Mouse (Mus musculus) midbrain, embryonic 14.5 days (tissue): Measurements from ENCODE around the gene Atg13. TPM values are rescaled to one million over a fixed set of nuclear protein-coding genes. Genes with fewer than 3 reads are reported as not detected.

Experiments
- ATAC-seq: fragments of 200-750 bp; cut with Nextera tagmentation; 2 replicates; pipeline ENCODE4 v1.8.0; 2017; ENCODE audit warnings: moderate number of reproducible peaks, moderate library complexity; ENCODE audit not compliant: low FRiP score, low TSS enrichment
- DNase-seq: peaks from one replicate; pipeline ENCODE4 v3.0.0-alpha.2; 2015
- H3K27ac ChIP-seq: fragments of 300-500 bp; sonication (generic); replicated peaks from 2 replicates; pipeline ENCODE4 v1.5.1; 2014; ENCODE audit warnings: mild to moderate bottlenecking, low read depth, low read length, moderate library complexity
- H3K27me3 ChIP-seq: fragments of 300-500 bp; sonication (generic); 2 replicates; pipeline ENCODE4 v1.6.1; 2014; ENCODE audit warnings: low read length, control low read depth, mixed read lengths; ENCODE audit not compliant: control insufficient read depth, insufficient read depth
- H3K36me3 ChIP-seq: fragments of 300-500 bp; sonication (generic); 2 replicates; pipeline ENCODE4 v1.6.1; 2014; ENCODE audit warnings: low read length, control low read depth; ENCODE audit not compliant: control insufficient read depth, insufficient read depth
- H3K4me1 ChIP-seq: fragments of 300-500 bp; sonication (generic); 2 replicates; pipeline ENCODE4 v1.6.1; 2014; ENCODE audit warnings: mild to moderate bottlenecking, antibody characterized with exemption, low read length, control low read depth; ENCODE audit not compliant: control insufficient read depth, insufficient read depth
- H3K4me2 ChIP-seq: fragments of 300-500 bp; sonication (generic); 2 replicates; pipeline ENCODE4 v1.6.1; 2014; ENCODE audit warnings: mild to moderate bottlenecking, low read length, moderate library complexity
- H3K4me3 ChIP-seq: fragments of 300-500 bp; sonication (generic); replicated peaks from 2 replicates; pipeline ENCODE4 v1.5.1; 2014; ENCODE audit warnings: low read depth, low read length
- H3K9ac ChIP-seq: fragments of 300-500 bp; sonication (generic); replicated peaks from 2 replicates; pipeline ENCODE4 v1.6.1; 2014; ENCODE audit warnings: mild to moderate bottlenecking, low read length, moderate library complexity
- H3K9me3 ChIP-seq: fragments of 300-500 bp; sonication (generic); 2 replicates; pipeline ENCODE4 v1.6.1; 2016; ENCODE audit warnings: low read length, control low read depth, mixed read lengths; ENCODE audit not compliant: control insufficient read depth
- whole genome bisulfite sequencing: fragments of 180-500 bp; shearing (Covaris S2); extraction: QIAGEN DNeasy Blood & Tissue Kit; methylation state at CpG from one replicate; pipeline ENCODE4 v1.1.7; 2014; 5-methylcytosine and 5-hydroxymethylcytosine counted together
- polyA plus RNA-seq: library from polyadenylated mRNA; unstranded; fragments of >200 nt; fragmentation: Nextera tagmentation; extraction: Ambion mirVana; gene quantifications from 2 replicates; pipeline ENCODE4 v1.2.1, GENCODE M21; 2014

Atg13 gene
- polyA plus RNA-seq, 1 experiment from 2014 or later = 45.0 TPM

DNA sequence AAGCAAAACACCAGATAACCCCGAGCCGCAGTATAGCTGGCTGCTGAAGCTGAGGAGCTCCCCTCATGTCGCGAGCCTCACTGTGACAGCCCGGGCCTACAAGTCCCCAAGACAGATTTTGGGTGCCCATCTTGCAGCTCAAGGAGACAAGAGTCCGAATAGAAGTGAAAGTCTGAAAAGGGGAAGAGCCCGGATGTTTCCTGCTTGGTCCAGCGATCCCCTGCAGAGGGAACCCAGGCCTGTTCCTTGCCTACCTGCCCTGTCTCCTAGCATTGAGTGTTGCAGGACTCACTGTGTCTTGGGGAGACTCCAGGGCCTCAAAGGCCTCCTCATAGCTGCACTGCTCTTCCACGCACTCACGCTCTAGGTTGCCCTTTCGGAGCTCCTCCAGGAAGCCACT is 74.9 kb downstream of the Atg13 start:
- H3K4me3 ChIP-seq = no peak overlapping the region
- H3K27ac ChIP-seq = no peak overlapping the region
- H3K4me2 ChIP-seq = no peak overlapping the region
- no peak overlapping the region for H3K9ac ChIP-seq
- no peaks in the 10 kb centered on the region for H3K9me3 ChIP-seq
- no peaks in the 10 kb centered on the region for H3K27me3 ChIP-seq
- H3K4me1 ChIP-seq = no peaks in the 10 kb centered on the region
- WGBS = 84% methylated on average over 11 of the region's 11 CpGs
- DNase-seq = no peak
- no peaks in the 10 kb centered on the region for H3K36me3 ChIP-seq
- no peak for ATAC-seq

DNA sequence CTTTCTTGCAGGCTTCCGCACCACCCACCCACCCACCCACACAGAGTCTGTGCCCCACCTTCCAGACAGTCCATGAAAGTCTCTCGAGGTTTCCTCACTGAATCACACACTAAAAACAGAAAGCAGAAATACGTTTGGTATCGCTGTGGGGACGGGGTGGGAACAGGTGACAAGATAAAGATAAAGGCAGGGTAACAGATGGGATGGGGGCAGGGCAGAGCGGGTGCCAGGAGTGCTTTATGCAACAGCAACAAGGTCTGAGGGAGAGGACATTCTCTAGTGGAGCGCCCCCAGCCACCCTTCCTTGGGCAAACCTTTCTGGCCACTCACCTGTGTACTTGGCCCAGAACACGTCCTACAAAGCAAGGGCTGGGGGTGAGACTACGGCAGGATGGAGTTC is 75.5 kb downstream of the Atg13 start:
- Histone ChIP-seq H3K27me3 (no peaks in the 10 kb centered on the region), H3K27ac (no peak overlapping the region), H3K4me3 (no peak overlapping the region), H3K4me2 (no peak overlapping the region), H3K36me3 (no peaks in the 10 kb centered on the region), H3K9ac (no peak overlapping the region), H3K4me1 (no peaks in the 10 kb centered on the region), H3K9me3 (no peaks in the 10 kb centered on the region)
- ATAC-seq (no peak), DNase-seq (no peak)
- 86% methylated on average over 9 of the region's 9 CpGs for WGBS

DNA sequence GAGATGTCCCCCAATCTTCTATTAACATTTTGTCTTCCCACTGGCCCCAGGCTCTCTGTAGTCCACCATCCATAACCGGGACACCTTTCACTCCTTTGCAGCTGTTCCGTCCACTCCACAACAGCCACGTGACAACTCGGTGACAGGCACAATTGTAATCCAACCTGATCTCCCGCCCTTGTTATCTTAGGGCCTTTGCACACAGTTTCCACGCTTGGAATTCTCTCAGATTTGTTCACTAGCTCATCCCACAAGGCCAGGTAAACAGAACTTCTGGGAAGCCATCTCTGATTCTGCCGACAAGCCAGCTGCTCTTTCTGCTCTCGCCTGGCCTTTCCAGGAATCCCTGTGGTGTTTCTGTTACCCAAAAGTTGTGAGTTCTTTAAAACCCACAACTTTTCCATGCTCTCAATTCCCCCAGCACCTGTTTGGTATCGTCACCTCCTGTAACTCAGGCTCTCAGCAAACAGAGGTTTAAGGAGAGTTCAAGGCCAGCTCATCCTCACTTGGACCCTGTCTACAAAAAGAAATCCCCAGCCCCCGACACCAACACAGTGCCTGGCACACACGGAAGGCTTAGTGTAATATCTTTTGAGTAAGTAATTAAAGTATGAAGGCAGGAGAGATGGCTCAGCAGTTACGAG is 76.9 kb downstream of the Atg13 start:
- WGBS = 81% methylated on average over 12 of the region's 12 CpGs
- DNase-seq = no peak
- no peaks in the 10 kb centered on the region for H3K9me3 ChIP-seq

DNA sequence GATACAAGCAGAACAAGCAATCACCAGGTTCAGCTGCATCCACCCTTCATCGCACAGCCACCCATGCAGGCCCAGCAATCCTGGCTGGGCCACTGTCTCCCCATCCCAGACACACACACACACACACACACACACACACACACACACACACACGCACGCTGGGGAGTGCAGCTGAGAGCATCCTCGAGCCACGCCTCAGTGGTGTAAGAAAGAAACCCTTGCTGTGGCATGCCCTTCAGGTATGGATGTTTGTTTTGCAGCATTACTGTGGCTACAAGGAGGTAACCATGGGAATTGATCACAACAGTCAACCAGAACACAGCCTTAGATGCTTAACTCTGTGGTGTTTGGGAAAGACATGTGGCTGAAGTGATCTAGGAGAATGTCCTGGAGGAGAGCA is 78.1 kb downstream of the Atg13 start:
- H3K27ac ChIP-seq = no peak overlapping the region
- H3K9me3 ChIP-seq = no peaks in the 10 kb centered on the region
- ATAC-seq = no peak
- no peaks in the 10 kb centered on the region for H3K27me3 ChIP-seq
- H3K4me2 ChIP-seq = no peak overlapping the region
- no peak overlapping the region for H3K4me3 ChIP-seq
- H3K36me3 ChIP-seq = no peaks in the 10 kb centered on the region
- H3K9ac ChIP-seq = no peak overlapping the region
- no peaks in the 10 kb centered on the region for H3K4me1 ChIP-seq
- DNase-seq = no peak
- WGBS = 85% methylated on average over 5 of the region's 5 CpGs

More for the DNA sequence above, 76.9 kb downstream of the Atg13 start:
- H3K27me3 ChIP-seq = no peaks in the 10 kb centered on the region
- H3K27ac ChIP-seq = no peak overlapping the region
- H3K9ac ChIP-seq = no peak overlapping the region
- ATAC-seq = no peak
- H3K36me3 ChIP-seq = no peaks in the 10 kb centered on the region
- no peaks in the 10 kb centered on the region for H3K4me1 ChIP-seq
- no peak overlapping the region for H3K4me2 ChIP-seq
- no peak overlapping the region for H3K4me3 ChIP-seq

DNA sequence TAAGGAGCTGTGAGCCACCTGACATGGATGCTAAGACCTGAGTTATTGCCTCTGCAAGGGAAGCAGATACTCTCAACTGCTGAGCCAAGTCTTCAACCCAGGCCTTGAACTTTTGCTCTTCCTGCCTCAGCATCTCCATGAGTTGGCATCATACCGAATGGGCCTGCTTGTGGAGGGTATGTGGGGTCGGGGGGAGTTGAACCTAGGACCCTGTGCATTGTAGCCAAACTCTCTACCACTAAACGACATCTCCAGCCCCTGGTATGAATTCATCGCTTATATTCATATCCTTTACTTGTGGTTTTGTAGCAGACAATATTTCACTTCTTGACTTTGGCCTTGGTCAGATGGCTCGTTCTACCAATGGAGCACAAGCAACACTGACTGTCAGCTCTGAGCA is 78.5 kb downstream of the Atg13 start:
- no peaks in the 10 kb centered on the region for H3K36me3 ChIP-seq
- WGBS = 86% methylated on average over 5 of the region's 5 CpGs
- no peak overlapping the region for H3K4me2 ChIP-seq
- no peaks in the 10 kb centered on the region for H3K9me3 ChIP-seq
- H3K4me1 ChIP-seq = no peaks in the 10 kb centered on the region
- DNase-seq (no peak), ATAC-seq (no peak)
- H3K27me3 ChIP-seq = no peaks in the 10 kb centered on the region
- H3K27ac ChIP-seq = no peak overlapping the region
- H3K4me3 ChIP-seq = no peak overlapping the region
- H3K9ac ChIP-seq = no peak overlapping the region

DNA sequence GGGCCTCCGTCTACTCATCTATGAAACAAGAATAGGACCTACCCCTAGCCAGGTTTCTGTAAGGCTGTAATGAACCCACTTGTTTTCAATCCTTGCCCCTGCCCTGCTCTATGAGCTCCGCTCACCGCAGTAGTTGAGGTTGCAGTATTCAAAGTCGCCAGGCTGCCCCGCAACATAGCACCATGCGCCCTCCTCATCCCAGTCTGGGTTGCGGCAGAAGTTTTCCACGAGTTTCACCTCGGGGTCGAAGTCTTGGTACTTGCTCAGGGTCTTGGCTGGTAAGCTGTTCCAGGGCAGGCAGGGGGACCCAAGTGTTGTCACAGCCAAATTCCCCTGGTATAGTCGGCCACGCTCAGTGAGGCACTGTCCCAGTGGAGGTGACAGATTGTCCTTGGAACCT is 80.0 kb downstream of the Atg13 start:
- Histone ChIP-seq H3K4me3 (no peak overlapping the region), H3K4me1 (no peaks in the 10 kb centered on the region), H3K4me2 (no peak overlapping the region), H3K27me3 (no peaks in the 10 kb centered on the region), H3K36me3 (no peaks in the 10 kb centered on the region), H3K9me3 (no peaks in the 10 kb centered on the region), H3K9ac (no peak overlapping the region), H3K27ac (no peak overlapping the region)
- DNase-seq = no peak
- 93% methylated on average over 12 of the region's 12 CpGs for WGBS
- ATAC-seq = no peak

DNA sequence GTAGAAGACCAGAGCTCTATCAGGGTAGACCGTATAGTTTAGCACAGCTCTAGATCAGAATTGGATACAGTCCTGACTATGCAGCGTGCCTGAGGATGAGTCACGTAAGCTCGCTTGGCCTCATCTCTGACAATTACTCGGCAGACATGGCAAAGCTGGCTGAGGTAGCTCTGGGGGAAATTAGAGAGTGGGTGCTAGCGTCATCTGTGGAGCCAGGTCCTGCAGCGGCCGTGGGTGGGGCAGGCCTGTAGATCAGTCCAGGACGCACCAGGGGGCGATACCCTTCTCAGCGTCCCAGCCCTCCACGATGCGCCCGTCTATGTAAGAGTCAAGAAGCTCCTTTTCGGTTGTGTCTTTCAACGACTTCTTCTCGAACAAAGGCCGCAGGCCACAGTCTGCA is 80.7 kb downstream of the Atg13 start:
- Histone ChIP-seq H3K9me3 (no peaks in the 10 kb centered on the region), H3K27me3 (no peaks in the 10 kb centered on the region), H3K9ac (no peak overlapping the region), H3K4me3 (no peak overlapping the region), H3K4me1 (no peaks in the 10 kb centered on the region), H3K36me3 (no peaks in the 10 kb centered on the region), H3K27ac (no peak overlapping the region), H3K4me2 (no peak overlapping the region)
- ATAC-seq (no peak), DNase-seq (no peak)
- WGBS = 88% methylated on average over 18 of the region's 18 CpGs

DNA sequence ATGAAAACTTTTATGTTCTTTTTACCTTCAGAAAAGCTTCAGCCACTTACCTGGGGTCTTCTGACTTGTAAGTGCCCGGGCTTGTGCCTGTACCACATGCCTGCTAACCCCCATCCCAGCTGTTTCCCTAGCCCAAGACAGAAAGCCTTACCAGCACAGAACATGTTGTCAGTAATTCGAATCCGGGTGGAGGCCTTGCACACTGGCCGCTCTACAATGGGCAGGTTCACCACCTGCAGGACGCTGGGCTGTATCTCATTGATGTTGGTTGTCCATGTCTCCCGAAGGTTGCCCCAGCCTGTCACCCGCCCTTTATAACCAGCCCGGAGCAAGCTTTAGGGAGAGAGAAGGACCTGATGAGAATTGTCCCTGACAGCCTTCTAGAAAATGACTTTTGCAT is 82.2 kb downstream of the Atg13 start:
- ATAC-seq (no peak), DNase-seq (no peak)
- no peak overlapping the region for H3K4me2 ChIP-seq
- no peak overlapping the region for H3K4me3 ChIP-seq
- no peaks in the 10 kb centered on the region for H3K4me1 ChIP-seq
- H3K36me3 ChIP-seq = peaks cover 10% of the 10 kb centered on the region
- 91% methylated on average over 8 of the region's 8 CpGs for WGBS
- no peaks in the 10 kb centered on the region for H3K9me3 ChIP-seq
- H3K27me3 ChIP-seq = no peaks in the 10 kb centered on the region
- H3K9ac ChIP-seq = no peak overlapping the region
- no peak overlapping the region for H3K27ac ChIP-seq

DNA sequence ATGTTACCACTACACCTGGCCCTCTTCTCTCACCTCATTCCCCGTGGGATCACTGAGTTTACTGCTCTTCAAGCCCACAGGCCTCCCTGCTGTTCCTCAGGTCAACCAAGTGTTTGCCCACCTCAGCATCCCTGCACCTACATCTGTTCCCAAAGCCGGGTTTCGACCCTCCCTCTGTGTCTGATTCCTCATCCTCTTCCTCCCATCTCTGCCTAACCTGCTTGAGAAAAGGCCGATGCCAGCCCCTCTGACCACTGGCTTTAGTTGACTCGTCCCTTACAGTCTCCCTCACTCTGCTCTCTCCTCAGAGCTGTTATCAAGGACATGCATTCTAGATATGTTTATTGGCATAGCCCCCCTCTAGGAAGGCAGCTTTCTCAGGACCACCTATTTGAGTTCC is 82.9 kb downstream of the Atg13 start:
- Histone ChIP-seq H3K36me3 (peaks cover 17% of the 10 kb centered on the region), H3K4me1 (no peaks in the 10 kb centered on the region), H3K9ac (no peak overlapping the region), H3K4me2 (no peak overlapping the region), H3K4me3 (no peak overlapping the region), H3K27me3 (no peaks in the 10 kb centered on the region), H3K9me3 (no peaks in the 10 kb centered on the region), H3K27ac (no peak overlapping the region)
- DNase-seq (no peak), ATAC-seq (no peak)
- 81% methylated on average over 5 of the region's 5 CpGs for WGBS
